Mouse (Mus musculus) monocyte, adult 59 days (primary cell): ENCODE results near the gene Ppp6c. TPM values are rescaled to one million over a fixed set of nuclear protein-coding genes. Genes with fewer than 3 reads are reported as not detected.

Experiments used
- total RNA-seq, 2 experiments: library from RNA; stranded (reverse); gene quantifications; one replicate each; pipeline ENCODE4 v1.2.4; 2023

Ppp6c gene
- total RNA-seq: 10 to 100 TPM; 56.9 to 74.1 TPM

GRCm38 (mm10) chr2:39226019-39226640 is at the start of gene Ppp6c:
Ppp6c (minus strand) TSS chr2:39226451.

GRCm38 (mm10) chr2:39190561-39191056 is 35.6 kb downstream of the Ppp6c start, which contains the start of gene Scai:
Scai (minus strand) TSS chr2:39190734.

Other genes with a start within 250 kb of the Ppp6c start
- under 1 TPM in 1 of 2 experiments, not detected in 1; 0.18 TPM for gene Wdr38, start 229.0 kb downstream of the Ppp6c start, total RNA-seq
- 10 to 100 TPM; 38.0 to 41.4 TPM for gene Arpc5l, start 221.1 kb downstream of the Ppp6c start, total RNA-seq
- 100 to 1,000 TPM; 470 to 495 TPM for gene Rpl35, start 220.8 kb downstream of the Ppp6c start, total RNA-seq
- gene Golga1, start 160.9 kb downstream of the Ppp6c start, total RNA-seq: 10 to 100 TPM; 20.9 to 23.8 TPM
- gene Scai, start 35.7 kb downstream of the Ppp6c start, total RNA-seq: 10 to 100 TPM; 13.2 to 13.7 TPM